Mouse (Mus musculus) CH12.LX (cell line): ENCODE data around the gene Esr2.

Experiments
- CTCF ChIP-seq, 2 experiments: IDR thresholded peaks in 1 of 2; conservative IDR thresholded peaks in 1 of 2; 2 replicates each; pipeline ENCODE4 v1.5.1; 2011 to 2012; ENCODE audit warnings: low read depth in 2 of 2, low read length in 2 of 2, improper control_type of control experiment in 1 of 2, inconsistent platforms in 1 of 2, mild to moderate bottlenecking in 1 of 2, moderate library complexity in 1 of 2
- HCFC1 ChIP-seq: IDR thresholded peaks from 2 replicates; pipeline ENCODE4 v1.6.1; 2012; ENCODE audit warnings: low read depth, mild to moderate bottlenecking, inconsistent platforms, low read length, improper control_type of control experiment
- MYC ChIP-seq: IDR thresholded peaks from 2 replicates; pipeline ENCODE4 v1.6.1; 2011; ENCODE audit warnings: low read depth, mild to moderate bottlenecking, improper control_type of control experiment, low read length
- POLR2A ChIP-seq: IDR thresholded peaks from 2 replicates; pipeline ENCODE4 v1.6.1; 2011; ENCODE audit warnings: low read depth, mild to moderate bottlenecking, improper control_type of control experiment, low read length
- SMC3 ChIP-seq: IDR thresholded peaks from 2 replicates; pipeline ENCODE4 v1.6.1; 2011; ENCODE audit warnings: low read depth, low read length, improper control_type of control experiment
- USF2 ChIP-seq: conservative IDR thresholded peaks from 2 replicates; pipeline ENCODE4 v1.6.1; 2011; ENCODE audit warnings: low read depth, low read length, improper control_type of control experiment
- ZMIZ1 ChIP-seq: IDR thresholded peaks from 2 replicates; pipeline ENCODE4 v1.6.1; 2012; ENCODE audit warnings: low read depth, mild to moderate bottlenecking, inconsistent platforms, low read length, improper control_type of control experiment

DNA sequence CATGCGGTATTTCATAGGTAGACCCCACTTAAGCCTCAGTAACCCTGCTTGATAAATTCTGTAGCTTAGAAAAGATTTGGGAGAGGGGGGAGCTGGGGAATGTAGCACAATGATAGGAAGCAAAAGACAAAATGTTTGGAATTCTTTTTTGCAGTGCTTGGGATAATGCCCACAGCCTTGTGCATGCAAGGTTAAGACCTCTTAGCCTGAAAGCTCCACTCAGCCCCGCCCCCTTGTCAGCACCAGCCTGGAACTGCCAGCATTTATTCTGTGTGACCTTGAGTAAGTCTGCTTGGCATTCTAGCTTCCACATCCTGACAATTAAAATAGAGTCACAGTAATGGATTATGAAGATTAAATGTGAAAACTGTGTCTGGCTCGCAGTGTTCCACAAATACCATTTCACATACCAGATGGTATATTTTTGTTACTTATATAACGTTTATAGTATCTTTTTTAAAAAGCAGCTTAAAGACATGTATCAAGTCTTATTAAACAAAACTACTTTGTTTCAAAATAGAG is 59.4 kb downstream of the Esr2 start:
- no peak for TF ChIP-seq CTCF (conservative IDR thresholded peaks at IDR 0.05 in 1 of 2, IDR thresholded peaks at IDR 0.05 in 1 of 2; ENCODE audit: low read depth in 2 of 2, low read length in 2 of 2)
- no peak for TF ChIP-seq ZMIZ1
- no peak for TF ChIP-seq POLR2A
- TF ChIP-seq USF2, result no peak
- TF ChIP-seq SMC3, result no peak
- TF ChIP-seq HCFC1, result no peak
- no peak for TF ChIP-seq MYC
